Mouse (Mus musculus) megakaryocyte progenitor cell, adult 5-6 weeks (primary cell): Measurements from ENCODE around the gene Aldh1a2. TPM values are rescaled to one million over a fixed set of nuclear protein-coding genes. Genes with fewer than 3 reads are reported as not detected.
A peak's percentile ranks its signal among the peaks of the same experiment; 100 is the strongest.

Source experiments
- ATAC-seq: replicated peaks from 2 replicates; pipeline ENCODE4 v1.8.0; 2016; ENCODE audit warnings: mild to moderate bottlenecking, moderate TSS enrichment, inconsistent platforms; ENCODE audit not compliant: poor library complexity
- total RNA-seq, 2 experiments: library from RNA; stranded (forward) in 1 of 2; stranded (reverse) in 1 of 2; fragments of 157-497, 149-512 nt in 1 of 2; fragments of 200-1000 nt in 1 of 2; gene quantifications; 2 replicates each; pipeline versions ENCODE4 v1.2.3 to v1.2.4; 2015 to 2017

Aldh1a2 gene
- total RNA-seq (2015) = 0.10 TPM in 1 of 2 replicates, not detected in the other
- total RNA-seq (2017) = not detected in 2 replicates

DNA sequence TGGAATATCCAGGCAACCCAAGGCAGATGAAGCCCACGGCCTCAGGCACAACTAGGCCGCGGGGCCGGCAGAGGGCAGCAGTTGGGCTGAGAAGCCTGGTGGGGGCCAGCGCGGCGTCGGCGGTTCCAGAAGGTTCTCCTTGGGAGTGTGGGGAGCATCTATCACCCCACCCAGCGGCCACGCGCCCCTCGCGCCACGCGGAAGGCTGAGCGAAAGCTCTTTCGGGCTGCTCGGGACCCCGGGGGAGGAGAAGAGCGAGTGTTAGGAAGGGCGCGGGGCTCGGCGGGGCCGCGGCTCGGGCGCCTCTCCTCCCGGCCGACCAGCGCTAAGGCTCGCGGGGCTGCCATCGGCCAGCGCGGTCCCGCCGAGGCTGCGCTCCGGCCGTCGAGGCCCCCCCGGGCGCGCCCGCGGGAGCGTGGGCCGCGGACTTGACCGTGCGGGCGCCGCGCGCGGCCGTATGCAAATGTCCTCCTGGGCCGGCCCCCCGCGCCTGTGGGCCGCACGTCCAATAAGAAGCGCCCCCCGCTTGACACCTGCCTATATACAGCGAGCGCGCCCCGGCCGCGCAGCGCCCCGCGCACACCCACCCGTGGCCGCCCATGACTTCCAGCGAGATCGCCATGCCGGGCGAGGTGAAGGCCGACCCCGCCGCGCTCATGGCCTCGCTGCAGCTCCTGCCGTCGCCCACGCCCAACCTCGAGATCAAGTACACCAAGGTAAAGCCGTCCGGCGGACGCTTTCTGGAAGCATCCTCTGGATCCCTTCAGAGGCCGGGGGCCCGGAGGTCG, at the start of gene Aldh1a2:
Gene Aldh1a2, plus strand, starts transcription at position 542 of the 788 bp plus-strand sequence.
- ATAC-seq = peak; percentile 82

DNA sequence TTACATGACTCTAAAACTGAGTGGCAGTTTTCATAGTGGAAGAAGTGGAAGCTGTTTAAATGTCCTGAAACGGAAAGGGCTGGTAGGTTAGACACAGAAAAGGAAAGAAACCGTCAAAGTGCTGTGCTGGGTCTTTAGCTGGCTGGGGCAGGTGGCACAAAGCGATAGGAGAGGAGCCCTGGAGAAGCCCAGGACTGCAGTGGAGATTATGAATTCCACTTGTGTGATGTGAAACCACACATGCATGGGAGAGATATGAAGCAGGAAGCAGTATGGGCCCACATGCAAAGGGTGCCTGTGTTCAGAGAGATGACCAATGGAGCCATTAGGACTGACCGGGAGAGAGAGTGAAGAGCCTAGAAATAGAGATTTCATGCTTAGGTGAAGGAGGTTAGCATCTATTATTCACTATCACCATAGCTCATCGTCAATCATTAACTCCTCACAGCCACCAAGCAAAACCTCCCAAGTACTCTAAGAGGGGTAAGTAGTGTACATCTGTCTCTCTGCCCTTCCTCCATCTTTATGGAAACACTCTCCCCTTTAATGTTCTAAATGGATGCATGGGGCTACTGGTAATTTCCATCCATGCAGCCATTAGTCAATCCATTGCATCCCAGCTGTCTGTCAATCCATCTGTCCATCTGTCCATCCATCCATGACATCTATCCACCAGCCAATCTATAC, 49.4 kb upstream of the Aldh1a2 start:
- peak; percentile 74 for ATAC-seq

DNA sequence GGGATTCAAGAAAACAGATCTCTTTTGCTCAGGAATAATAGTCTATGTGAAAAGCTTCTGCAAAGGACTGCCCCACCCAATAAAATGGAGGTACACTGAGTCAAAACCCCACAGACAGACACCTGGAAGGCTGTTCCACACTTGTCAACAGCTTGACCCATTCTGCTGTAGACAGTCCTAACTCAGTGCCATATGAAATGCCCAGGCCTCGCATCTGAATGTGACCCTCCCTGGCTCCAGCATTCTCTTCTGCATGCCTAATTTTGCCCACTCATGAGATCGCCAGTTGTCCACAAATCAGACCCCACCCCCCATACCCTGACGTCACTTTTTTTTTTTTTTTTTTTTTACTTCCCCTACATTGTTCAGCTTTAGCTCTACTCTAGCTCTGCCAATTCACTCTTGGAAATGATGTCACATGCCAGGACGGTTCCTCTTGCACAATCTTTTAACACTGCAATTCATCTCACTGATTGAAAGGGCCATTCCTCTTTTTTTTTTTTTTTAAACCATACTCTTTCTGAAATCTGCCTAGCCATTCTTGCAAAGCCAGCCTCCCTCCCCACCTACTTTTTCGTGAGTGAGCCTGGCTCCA, 48.6 kb upstream of the Aldh1a2 start:
- ATAC-seq = peak; percentile 49

DNA sequence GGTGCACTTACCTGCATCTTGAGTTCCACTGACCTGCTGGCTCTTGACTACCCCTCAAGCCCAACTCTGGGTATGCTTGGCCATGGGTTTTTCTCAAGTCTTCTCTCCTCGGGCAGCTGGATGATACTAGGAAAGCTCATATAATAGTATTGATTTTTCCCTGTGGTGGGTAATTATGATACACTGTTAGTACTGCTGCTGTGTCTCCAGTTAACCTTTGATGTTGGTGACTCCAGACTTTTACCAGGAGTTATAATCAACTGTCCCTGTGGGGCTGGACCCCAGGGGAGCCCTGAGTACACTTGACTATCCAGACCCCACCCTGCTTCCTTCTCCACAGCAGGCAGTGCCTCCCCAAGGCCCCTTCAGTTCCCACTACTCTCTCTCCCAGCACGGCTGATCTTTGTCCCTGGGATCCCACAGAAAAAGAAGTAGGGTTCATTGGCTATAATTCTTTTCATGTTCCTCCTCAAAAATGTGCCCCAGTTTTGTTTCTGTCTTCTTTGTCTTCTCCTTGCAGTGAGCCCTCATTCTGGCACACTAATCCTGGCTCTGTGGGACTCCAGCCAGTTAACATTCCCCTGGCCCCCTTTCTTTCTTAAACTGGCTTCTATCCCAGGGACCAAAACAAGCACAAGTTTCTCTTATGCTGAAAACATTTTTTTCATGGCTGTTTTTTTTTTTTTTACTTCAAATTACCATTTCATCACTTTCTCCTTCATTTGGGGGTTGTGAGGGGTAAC, 47.9 kb upstream of the Aldh1a2 start:
- ATAC-seq = no peak

DNA sequence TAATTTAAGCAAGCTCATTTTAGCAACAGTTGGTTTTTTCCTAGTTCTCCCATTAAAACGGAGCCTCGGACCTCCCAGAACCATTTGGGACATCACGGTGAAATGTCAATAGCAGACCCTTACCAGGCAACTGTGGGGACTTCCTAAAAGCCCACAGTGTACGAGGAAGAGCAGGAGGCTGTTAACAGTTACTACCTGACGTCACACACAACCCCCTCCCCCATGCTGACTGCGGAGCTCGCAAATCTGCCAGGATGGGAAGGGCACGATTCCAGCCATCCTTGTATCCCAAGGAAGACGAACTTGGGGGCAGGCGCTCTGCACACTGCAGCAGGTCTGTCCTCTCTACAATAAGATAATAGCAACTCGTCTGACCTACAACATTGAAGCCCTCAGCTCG, 47.1 kb upstream of the Aldh1a2 start, which contains the start of gene Aqp9:
Gene Aqp9, minus strand, starts transcription at position 172 of the 400 bp plus-strand sequence.
- no peak for ATAC-seq

DNA sequence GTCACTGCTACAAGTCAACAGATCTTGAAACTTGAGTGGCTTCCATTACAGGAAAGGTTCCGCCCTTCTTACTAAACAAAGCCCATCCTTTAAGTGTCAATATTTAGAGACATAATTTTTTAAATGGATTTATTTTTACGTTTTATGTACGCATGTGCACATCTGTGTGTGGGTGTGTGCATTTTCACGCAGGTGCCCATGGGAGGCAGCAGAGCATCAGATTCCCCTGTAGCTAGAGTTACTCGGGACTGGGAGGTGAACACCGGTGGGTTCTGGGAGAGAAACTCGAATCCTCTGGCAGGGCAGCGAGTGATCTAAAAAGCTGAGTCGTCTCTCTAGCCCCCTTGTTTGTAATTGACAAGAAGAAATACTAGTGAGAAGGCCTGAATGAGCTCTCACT, 42.1 kb upstream of the Aldh1a2 start:
- no peak for ATAC-seq

DNA sequence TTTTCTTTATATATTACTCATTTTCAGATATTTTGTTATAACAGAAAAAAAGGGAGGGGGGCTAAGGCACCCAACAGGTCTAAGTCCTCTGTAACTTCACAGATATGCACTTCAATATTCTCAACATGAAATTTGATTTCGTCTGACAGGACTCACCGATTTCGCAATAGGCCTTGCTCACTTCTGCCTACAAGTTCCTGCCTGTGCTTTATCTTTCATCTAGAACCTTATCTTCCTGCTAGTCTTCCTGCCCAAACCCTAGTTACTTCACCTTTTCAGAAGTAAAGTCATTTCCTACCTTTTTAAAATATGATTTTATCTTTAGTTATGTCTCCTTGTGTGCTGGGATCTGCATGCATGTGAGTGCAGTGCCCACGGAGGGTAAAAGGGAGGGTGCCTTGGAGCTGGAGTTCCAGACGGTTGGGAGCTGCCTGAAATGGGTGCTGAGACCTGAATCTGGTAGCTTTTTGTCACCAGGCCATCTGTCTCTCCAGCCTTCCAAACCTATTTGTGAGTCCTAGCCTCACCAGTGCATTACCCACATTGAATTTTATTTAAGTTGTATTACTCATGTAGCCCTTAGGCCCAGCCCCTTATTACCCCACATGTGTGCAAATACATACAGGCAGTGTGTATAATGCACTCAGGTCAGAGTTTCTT, 41.1 kb upstream of the Aldh1a2 start:
- peak; percentile 58; the same call in 1 of the 2 replicates for ATAC-seq

DNA sequence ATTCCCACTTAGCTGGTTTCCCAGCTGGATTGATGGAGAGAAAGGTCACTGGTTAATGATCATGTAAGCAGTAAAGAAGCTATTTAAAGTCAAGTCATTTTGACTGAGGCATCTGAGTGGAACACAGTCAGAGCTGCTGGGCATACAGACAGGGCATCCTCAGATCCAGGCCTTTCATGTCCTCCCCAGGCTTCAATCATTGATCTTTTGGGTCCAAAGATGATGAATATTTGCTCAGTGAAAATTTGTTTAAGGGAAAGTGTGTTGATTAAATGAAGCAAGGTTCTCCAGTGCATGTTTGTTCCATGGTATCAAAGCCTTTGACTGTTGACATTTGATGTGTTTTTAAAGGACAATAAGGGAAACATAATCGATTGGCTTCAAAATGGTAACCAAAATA, 39.9 kb upstream of the Aldh1a2 start:
- no peak for ATAC-seq

DNA sequence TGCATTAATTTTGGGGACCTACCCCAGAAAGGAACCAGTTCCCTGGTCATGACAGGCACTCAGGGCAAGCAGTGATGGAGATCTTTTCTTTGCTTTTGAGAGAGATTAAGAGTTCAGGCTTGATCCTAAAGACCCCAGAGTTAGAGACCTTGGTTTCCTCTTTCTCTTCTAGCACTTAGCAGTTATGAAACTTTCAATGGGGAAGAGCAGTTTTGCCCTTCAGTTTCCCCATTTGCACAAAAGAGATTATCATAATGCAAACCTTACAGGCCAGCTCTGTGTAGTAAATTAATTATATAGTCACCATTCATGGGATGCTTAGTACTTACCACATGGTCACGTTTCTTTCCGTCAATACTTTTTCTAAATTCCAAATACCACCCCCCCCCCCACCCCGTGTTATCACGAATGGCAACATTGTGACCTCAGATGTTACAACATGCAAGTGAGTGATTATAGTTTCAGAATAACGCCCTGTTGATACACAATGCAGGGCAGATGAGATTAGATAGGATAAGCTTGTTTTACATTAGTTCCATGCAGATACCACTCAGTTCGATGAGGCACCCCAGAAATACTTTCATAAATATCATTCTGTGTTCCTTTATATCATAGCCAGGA, 36.2 kb upstream of the Aldh1a2 start:
- peak; percentile 73 for ATAC-seq

DNA sequence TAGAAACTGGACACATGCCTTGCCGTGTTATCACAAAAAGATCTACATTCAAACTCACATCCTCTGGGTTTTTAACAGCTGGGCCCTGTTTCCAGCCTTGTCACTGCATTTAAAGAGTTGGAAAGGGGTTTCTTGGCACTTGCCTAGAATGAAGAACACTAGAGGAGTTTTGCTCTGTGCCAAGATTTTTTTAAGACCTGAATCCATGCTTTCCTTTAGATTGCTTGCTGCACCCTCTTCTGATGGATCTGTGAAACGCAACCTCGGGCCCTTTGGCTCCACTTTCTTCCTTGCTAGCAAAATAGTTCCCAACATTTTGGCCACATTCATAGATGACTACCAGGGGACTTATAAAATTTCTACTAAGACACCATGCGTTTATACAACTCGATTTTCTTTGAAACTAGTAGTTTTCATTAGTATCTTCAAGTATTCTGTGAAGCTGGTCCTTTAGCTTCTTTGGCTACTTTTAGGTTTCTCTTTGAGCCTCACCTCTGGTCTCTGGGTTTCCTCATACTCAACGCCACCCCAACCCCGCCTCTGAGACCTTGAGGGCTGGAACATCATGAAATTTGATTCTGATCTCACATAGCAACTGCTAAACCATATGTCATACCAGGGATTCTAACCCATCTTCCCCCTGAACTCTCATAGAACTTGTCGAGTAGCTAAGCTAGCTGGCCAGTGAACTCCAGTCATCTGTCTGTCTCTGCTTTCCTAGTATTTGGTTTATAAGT, 35.5 kb upstream of the Aldh1a2 start:
- ATAC-seq = peak; percentile 43; the same call in 1 of the 2 replicates

DNA sequence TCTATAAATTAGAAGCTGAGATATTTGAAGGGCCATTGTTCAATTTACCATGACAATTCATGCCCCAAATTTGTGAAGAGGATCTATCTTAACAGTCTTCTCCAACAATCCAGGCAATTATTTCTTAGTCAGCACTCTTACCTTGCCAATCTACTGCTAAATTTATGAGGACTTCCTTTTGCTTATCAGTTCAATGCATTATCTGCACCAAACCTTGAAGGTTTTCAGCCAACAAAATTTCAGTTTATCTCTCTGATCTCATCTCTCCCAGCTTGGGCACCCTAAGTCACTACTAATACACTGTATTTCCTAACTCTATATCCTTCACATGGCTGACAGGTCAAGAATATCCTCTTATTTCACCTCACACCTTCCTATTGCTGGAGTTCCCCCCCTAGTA, 30.3 kb upstream of the Aldh1a2 start:
- ATAC-seq = no peak

DNA sequence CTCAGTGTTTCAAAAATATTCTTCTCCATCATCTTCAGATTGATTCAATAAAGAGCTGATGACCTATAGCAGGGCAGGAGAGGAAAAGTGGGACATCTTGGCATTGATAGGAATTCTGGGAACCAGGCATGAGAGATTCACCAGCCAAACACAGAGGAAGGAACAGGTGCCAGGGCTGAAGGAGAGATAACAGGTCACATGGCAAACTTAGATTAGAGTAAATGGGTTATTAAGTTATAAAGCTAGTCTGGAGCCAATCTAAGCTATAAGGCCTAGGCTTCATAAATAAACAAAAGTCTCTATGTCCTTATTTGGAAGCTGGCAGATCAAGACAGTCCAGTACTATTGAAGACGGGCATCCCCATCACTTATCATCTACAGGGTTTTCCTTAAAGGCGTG, 29.8 kb upstream of the Aldh1a2 start:
- ATAC-seq = no peak

DNA sequence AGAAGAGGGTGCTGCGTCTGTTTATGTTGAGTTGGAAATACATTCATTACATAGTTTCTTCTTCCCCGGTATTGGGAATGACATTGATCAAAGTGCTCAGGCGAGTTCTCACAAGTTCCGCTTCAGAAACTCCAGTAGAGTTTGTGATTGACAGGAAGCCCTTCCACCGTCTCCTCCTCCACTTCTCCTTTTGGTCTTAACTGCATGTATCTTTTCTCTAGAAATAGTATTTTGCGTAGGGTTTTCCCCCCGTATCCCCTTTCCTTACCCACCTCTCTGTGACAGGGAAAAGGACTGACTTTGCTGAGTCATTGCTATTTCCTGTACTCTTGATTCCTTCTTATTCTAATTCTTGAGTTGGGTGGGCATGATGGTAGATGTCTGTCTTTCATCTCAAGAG, 28.2 kb upstream of the Aldh1a2 start:
- ATAC-seq = peak; percentile 44

DNA sequence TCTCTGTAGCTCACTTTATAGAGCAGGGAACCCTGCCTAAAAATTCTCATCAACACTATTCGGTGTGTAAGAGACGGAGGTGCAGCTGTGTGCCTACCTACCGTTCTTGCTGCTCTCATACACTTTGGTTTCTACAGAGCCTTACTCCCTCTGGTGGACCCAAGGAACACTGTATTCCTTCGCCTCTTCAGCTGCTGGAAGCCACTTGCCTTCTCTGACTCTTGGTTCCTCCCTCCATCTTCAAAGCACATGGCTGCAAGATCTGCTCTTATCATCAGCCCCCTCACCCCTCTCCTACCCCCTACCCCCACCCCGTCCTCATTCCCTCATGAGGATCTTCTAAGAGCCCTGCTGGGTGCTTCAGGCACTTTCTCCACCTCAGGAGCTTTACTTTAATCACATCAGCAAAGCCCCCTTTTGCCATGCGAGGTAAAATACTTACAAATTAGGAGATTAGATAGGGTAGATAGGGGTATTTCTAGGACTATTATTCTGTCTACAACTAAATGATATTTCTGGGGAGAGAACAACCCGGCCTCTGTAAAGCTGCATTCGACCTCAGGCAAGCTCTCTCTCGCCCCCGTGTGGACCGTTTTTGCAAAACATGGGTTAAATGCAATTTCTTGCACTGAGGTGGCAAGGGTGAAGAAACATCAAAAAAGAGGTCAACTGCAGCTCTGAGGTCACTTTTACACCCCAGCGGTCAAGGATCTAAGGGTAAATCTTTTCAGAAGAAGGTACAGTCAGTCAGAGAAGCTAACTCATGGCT, 26.8 kb upstream of the Aldh1a2 start:
- ATAC-seq = peak; percentile 97

DNA sequence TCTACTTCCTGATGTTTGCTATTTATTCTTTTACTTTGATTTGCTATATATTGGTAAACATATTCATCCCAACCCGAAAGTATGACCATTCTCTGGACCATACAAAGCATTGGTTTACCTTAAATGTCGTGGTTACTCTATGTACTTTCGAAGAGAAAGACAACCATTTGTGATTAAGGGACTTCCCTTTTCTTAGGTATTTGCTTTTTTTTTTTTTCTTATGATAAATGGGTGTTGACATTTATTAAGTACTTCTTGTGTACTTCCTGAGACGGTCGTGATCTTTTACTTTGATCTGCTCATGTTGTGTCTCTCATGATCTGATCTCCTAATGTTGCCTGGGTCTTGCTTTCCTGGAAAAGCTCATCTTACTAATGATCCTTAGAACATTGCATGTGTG, 16.8 kb upstream of the Aldh1a2 start:
- ATAC-seq = no peak

DNA sequence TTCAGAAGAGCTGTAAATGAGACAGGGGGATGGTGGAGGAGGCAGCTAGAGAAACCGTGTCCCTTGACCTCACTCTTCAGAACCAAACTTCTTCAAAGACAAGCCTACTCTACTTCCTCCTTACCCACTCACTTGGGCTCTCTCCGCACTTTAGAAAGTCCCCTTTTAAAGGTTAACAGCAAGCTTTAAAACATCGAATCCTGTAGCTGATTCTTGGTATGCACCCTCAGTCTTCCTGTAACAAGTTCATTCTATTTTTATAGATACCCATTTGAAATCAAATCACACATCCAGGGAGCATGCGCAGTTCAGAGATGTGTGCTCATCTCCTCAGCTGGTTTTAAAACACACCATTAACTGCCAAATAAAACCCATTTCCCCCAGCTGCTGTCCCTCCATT, 13.3 kb upstream of the Aldh1a2 start:
- ATAC-seq = no peak

DNA sequence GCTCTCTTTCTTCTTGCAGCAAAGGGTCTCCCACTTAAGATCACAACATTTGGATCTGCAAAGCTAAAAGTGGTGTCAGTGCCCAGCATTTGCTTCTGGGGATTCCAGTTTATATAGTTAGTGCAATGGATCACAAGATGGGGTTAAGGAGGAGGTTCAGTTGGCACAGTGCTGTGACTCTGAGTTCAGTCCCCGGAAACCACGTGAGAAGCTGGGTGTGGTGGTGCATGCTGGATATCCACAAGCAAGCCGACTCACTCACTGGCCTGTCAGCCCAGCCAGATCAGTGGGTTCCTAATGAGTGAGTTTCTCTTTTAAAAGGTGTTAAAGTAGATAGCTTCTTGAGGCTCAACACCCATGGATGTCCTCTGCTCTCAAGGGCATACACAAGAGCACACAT, 6.3 kb upstream of the Aldh1a2 start:
- ATAC-seq = no peak

DNA sequence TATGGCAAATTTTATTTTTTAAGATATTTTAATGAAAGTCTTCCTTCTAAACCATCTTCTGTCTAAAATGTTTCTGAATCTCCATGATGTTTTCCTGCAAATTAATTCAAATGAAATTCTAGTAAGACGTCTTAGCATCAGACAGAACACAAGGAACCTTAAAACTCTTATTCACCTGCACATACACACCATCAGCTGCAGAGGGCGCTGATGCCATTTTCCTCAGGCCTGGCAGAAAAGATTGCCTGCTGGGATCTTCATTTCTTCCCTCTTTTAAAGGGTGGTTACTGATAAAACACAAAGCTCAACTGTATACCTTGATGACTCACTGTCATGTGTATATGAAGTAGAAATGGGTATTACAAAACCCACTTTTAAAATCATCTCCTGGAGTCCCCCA, 4.7 kb upstream of the Aldh1a2 start:
- ATAC-seq = peak; percentile 61; the same call in 1 of the 2 replicates

DNA sequence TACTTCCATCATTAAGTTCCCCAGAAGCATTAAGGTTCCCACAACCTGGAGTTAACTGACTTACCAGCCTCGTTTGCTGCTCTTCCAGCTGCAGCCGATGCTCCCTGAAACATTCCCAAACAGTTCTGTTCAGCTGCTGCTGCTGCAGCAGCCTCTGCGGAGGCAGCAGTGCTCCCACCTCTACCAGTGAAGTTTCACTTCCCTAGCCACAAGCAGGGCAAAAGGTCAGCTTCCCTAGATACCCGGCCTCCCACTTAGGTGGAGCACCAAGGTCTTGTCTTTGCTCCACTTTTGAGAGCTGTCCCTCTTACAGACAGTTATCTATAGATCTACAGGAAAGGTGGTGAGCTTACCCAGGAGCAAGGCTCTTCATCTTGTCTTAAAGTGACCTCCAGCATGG, 2.0 kb upstream of the Aldh1a2 start:
- peak; percentile 59 for ATAC-seq
